ENCODE assay signal across 15 mouse cellular contexts in genomic region chr7:74673626-74674295, GRCm38 (mm10).
DNase-seq lines count a peak whose midpoint lies in the region.
"Had no signal": no experiment of that assay in that cellular context is flagged by ENCODE, and none has a peak within 500 bp of the region (broad histone marks: within the 10 kb centered on the region; RNA-seq: fewer than 3 reads in every experiment).

No protein-coding gene starts in this region.

- DNase-seq in cerebellum, adult 11 months = peak; percentile 1
- DNase-seq in cerebellum, adult 9-11 months = no peak
- peak; percentile 6 for DNase-seq in layer of hippocampus, adult 11-12 months (ENCODE audit: low spot score)
- no peak for DNase-seq in layer of hippocampus, adult 9-11 months
- peak; percentile 12 for DNase-seq in cerebellum, adult 8-10 months
- DNase-seq in cerebellum, postnatal 36 days = peak; percentile 30 to 34
- DNase-seq in lung, postnatal 14 days = no peak
- DNase-seq: adrenal gland, postnatal 10 days; gastrocnemius, adult 2 months; gastrocnemius, postnatal 36 days; heart, adult 2 months; kidney, adult 18-20 months; kidney, postnatal 36 days; liver, postnatal 0 days; right cerebral cortex, postnatal 25 days had no signal

Comparison
In these comparisons a context has a peak if more than half of its experiments do, and no peak if none do; other contexts are left out.
1. DNase-seq: peak in cerebellum, adult 11 months (single experiment), layer of hippocampus, adult 11-12 months (single experiment), cerebellum, adult 8-10 months (single experiment) and cerebellum, postnatal 36 days (2 of 2); none in cerebellum, adult 9-11 months (single experiment), layer of hippocampus, adult 9-11 months (single experiment) and lung, postnatal 14 days (single experiment).